Mouse (Mus musculus) heart, postnatal 10 days (tissue): ENCODE measurements around the gene Xrn2. TPM values are rescaled to one million over a fixed set of nuclear protein-coding genes. Genes with fewer than 3 reads are reported as not detected.

Source experiments
- total RNA-seq, 2 experiments: library from RNA; stranded (reverse); gene quantifications; 2 replicates each; pipeline ENCODE4 v1.2.3; 2021

Xrn2 gene
- total RNA-seq, 2 experiments from 2014 or later: 36.8 to 38.3 TPM

Other genes starting within 250 kb of the Xrn2 start
- gene Kiz, start 157.1 kb upstream of the Xrn2 start, total RNA-seq: 10 to 100 TPM; 39.9 to 50.6 TPM
- gene Nkx2-4, start 72.4 kb downstream of the Xrn2 start, total RNA-seq: not detected
- gene Nkx2-2, start 181.2 kb downstream of the Xrn2 start, total RNA-seq: not detected